Mouse (Mus musculus): ENCODE measurements around the gene Zbtb46.
A peak's percentile ranks its signal among the peaks of the same experiment; 100 is the strongest.
"Not testable (repeated sequence)": the region's sequence is repeated elsewhere in the genome, so short reads cannot be mapped to it uniquely, and the experiment has no call there.

The Zbtb46 gene

DNA sequence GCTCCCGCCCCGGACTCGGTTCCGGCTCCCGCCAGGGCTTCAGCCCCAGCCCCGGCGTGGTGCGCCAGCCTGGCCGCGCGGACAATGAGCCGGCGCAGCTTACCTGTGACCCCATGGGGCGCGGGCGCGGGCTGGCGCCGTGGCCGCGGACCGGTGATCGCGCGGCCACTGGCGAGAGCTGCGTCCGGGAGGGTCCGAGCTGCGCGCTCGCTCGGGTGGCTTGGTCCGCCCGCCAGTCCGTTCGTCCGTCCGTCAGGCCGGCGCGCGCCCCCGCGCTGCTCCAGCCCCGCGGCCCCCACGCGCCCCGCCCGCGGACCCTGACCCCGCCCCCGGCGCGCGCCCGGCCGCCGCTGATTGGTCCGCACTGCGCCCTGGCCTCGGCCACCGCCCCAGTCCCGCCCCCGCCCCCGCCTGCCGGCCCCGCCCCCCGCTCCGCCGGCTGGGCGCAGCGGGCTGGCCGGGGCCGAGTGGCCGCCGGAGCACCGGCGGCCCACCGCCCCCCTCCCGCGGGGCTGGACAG lies at the start of gene Zbtb46:
Zbtb46 (minus strand) TSS at position 274 of the 520 bp plus-strand sequence.
- DNase-seq, result peak; percentile 76

DNA sequence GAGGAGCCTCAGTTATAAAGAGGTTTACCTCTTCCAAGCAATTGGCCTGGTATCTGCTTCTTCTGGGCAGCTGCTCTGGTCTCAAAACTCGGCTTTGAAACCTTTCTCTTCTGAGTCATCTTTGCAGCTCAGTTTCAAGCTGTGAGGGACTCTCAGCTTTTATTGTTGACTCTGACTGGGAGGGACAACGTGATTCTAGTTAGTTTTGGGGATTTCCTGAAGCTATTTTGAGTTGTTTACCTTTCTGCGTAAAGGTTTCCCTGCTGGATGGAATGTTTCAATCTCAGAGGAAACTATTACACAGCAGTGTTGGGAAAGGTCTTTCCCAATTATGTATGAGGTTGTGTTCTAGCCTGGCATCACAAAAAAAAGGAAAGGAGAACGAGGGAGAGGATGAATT lies 39.4 kb upstream of the Zbtb46 start:
- DNase-seq, result no peak

- peak; percentile 48 for DNase-seq
These were observed 38.3 kb upstream of the Zbtb46 start for GRCm38 (mm10) chr2:181497548-181497875.

DNA sequence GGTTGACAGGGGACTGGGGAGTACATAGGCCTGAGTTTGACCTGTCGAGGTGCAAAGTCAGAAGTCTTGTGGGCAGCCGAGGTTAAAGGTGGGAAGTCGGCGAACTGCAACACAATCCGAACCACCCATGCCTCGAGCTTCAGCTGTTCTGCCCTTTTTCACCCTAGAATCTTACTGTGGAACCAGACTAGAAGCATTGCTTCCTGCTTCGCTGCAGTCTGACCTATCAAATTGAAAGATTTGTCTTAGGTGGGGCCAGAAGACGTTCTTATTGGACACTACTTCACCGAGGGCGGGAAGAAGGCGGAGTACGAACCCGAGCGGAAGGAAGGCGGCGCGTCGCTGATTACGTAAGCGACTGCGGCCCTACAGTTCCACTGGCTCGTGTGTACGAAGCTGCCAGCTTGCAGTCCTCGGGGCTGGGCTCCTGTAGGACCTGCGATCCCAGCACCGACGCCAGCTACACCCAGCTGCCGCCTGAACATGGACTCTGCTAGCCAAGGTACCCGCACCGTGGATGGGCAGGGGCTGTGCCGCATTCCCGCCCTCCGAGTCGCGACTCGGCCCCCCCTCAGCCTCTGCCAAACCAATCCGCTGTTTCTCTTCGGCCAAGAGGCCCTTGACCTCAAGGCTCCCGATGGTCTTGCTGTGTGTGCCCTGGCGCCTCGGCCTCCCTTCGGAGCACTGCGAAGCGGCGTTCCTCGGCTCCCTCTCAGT lies 37.8 kb upstream of the Zbtb46 start, which contains the start of gene Tpd52l2:
Tpd52l2 (plus strand) TSS at position 312 of the 717 bp plus-strand sequence.
- peak; percentile 94 for DNase-seq

DNA sequence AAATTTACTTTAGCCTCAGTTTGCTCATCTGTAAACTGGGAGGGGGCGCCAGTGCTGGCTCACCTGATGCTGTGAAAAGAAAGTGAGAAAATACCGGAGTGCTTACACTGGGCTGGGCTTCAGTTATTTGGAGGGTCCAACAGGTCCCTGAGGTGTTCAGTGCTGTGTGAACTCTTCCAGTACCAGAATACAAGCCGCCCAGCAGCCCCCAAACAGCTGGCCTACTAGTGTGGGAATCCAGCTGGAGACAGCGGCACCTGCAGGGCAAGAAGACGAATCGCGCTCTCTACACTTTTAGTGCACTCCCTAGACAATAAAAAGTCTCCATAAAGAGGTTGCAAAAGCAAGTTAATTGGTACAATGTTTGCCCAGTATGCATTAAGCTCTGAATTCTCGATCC lies 37.1 kb upstream of the Zbtb46 start:
- peak; percentile 63 for DNase-seq

DNA sequence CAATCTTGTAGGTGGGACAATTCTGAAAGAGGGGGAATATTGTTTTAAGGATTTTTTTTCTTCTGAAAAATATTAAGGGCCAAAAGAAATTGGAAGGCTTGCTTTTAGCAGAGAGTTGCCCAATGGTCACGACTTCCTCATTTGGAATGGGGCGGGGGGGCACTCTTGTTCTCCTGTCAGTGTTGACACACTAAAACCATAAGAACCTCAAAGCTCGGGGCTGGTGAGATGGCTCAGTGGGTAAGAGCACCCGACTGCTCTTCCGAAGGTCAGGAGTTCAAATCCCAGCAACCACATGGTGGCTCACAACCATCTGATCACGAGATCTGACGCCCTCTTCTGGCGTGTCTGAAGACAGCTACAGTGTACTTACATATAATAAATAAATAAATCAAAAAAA lies 36.6 kb upstream of the Zbtb46 start:
- DNase-seq, result not testable (repeated sequence)

DNA sequence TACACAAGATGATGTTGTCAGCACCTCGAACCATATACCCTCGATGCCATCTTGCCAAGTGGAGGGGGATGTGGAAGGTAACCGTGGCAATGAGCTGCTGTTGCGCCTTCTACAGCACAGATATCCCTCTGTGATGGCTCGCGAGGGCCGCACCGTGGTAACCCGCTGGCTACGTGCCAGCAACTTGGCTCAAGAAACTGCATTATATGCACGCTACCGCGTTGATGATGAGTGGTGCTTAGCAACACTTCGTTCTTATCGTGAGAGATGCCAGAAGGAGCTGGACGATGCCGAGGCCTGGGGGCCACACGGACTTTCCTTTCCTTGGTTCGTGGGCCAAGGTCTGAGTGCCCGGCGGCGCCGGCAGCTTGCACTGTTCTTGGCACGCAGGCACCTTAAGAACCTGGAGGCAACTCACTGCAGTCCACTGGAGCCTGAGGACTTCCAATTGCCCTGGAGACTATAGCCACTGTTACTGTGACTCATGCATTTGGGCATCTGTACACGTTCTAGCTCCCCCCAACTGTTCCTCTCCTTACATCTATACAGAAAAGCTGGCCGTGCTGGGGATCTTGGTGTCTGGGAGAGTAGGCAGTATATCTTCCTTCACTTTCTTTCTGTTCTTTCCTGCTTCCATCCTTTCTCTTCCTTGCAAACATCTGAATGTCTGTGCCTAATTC lies 35.2 kb upstream of the Zbtb46 start:
- DNase-seq, result no peak

DNA sequence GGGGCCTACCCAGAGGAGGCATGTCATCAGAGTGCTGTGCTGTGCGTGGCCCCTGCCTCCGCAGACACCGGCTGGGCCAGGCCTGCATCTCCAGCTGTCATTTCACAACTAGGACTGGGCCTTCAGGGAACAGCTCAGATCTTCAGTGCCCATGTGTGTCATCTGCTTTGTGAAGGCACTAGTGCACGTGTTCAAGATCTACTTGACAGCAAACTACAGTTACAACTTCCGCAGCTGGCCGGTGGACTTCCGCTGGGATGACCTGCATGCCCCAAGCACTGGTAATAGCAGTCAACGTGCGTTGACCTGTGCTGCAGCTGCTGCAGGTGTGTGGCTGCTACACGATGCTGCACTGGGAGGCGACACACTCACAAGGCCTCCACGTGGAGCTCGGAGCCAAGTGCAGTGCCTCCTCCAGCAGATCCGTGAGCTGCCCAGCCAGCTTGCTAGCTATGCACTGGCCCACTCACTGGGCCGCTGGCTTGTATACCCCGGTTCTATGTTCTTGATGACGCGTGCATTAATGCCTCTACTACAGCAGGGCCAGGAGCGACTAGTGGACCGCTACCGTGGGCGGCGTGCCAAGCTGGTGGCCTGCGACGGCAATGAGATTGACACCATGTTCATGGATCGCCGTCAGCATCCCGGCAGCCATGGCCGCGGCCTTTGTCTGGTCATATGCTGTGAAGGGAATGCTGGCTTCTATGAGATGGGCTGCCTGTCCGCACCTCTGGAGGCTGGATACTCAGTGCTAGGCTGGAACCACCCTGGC lies 34.1 kb upstream of the Zbtb46 start, which contains the start of gene Abhd16b:
Abhd16b (plus strand) TSS at position 51 of the 772 bp plus-strand sequence.
- no peak for DNase-seq

GRCm38 (mm10) chr2:181492206-181492605 lies 33.0 kb upstream of the Zbtb46 start:
- DNase-seq, result no peak

DNA sequence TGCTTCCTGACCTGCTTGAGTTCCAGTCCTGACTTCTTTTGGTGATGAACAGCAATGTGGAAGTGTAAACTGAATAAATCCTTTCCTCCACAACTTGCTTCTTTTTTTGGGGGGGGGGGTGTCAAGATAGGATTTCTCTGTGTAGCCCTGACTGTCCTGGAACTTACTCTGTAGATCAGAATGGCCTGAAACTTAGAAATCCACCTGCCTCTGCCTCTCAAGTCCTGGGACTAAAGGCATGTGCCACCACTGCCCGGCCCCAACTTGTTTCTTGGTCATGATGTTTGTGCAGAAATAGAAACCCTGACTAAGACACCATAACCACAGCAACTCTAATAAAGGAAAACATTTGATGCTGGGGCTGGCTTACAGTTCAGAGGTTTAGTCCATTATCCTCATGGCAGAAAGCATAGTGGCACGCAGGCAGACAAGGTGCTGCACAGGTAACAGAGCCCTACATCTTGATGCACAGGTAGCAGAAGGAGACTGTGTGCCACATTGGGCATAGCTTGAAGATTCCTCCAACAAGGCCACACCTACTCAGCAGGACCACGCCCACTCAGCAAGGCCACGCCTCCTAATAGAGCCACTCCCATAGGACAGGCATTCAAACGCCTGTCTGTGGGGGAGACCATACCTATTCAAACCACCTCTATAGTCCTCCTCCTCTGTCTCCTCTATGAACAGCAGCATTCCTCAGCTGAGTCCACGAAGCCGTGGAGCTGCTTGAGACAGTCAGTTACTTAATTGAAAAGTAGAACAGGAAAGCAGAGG lies 32.4 kb upstream of the Zbtb46 start:
- no peak for DNase-seq

DNA sequence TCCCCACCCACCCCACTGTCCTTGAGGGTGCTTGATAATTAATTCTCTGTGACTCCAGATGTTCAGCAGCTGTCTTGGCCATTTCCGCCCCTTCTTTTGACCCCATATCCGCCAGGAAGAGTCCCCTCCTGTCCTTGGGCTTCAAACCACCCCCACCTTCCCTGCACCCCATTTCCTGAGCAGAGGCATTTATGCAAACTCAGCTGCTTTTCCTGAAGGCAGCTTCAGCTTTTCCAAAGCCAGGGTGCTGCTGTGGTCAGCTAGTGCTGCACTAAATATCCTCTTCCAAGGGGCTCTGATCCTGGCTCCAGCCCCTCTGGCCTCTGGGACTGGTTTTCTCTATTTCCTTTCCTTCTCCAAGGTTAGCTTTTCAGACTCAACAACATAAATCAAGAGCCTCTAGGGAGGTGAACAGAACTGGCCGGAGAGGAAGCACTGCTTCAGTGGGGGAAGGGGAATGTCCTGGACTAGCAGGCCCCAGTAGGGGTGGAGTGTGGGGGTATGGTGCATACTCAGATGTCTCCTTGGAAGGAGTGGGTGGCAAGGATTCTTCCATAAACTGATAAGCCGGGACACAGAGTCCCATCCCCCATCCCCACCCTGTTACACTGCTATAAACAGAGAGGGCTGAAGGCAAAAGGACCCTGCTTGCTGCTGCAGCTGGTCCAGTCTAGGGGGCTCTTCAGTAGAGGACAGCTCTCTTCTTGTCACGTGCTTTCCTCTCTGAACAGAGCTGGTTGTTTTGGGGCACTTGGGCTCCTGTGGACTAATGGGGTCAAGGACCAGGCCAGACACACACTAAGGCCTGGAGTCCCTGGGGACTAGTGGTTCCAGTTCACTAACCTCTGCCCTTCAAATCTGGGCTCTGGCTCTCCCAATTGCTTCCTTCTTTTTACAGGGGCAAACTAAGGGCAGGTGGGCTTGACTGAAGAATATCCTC lies 28.4 kb upstream of the Zbtb46 start:
- DNase-seq, result no peak

- DNase-seq, result no peak
These were observed 26.5 kb upstream of the Zbtb46 start for GRCm38 (mm10) chr2:181485741-181486140.

DNA sequence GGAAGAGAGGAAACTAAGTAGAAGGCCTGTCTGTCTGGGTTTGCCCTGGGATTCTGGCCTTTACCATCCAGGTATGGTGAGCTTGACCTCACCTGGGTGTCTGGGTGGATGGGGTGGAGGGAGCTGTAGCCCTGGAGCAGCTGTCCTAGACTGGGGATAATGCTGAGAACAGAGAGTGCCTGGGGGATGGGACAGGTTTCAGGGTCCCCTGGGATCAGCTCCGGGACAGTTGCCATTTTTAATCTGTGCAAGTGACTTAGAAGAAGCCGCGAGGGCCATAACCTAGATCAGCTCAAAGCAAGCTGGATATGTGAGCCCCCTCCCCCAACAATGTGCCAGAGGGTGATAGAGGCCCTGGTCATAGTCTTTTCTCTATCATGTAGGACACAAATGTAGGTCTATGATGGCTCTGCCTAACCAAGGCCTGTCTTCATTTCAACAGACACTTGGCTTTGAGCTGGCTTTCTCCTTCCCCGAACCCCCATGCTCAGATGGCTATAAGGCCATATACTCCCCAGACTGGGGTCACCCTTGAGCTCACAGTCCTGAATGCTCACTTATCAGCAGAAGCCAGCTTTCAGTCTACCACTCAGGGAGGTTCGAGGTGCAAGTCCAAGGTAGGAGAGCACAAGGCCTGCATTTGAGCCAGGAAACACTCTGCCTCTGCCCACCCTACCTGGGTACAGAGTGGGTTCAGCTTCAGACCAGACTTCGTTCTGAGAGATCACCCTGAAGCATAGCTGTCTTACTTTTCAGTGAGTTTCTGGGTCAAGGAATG lies 25.4 kb upstream of the Zbtb46 start:
- no peak for DNase-seq

DNA sequence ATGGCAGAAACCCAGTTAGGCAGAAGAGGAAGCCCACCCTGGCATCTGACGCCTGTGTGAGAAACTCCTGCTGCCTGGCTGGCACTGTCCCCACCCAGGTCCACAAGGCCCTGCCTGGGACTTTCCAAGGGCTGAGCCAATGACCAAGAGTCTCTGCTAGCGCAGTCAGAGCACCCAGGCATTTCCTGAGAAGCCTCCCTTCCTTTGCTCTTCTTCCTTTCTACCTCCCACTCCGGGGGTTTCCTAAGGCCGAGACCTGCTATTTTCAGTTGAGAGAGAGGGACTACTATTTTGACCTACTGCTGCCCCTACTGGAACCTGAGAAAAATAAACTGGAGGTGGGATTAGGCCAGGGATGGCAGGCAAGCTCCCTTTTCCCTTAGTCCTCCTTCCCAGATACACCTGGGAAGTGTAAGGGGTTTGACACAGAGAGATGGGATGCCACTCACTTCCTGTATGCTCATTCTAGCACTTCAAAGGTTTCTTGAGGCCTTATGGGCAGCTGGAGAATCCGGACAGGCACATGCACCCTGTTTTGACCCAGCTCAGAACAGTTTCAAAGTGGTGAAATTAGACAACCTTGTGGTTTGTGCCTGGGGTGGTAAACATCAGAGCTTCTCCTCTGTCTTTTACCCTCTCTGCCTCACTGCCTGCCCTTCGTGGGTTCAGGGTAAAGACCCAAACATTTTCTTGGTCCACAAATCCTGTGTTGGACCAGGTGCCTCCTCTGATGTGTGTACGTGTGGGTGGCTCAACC lies 24.5 kb upstream of the Zbtb46 start:
- no peak for DNase-seq

GRCm38 (mm10) chr2:181483120-181483519 lies 23.9 kb upstream of the Zbtb46 start:
- no peak for DNase-seq

GRCm38 (mm10) chr2:181472256-181472827 lies 13.1 kb upstream of the Zbtb46 start:
- DNase-seq, result peak; percentile 32

DNA sequence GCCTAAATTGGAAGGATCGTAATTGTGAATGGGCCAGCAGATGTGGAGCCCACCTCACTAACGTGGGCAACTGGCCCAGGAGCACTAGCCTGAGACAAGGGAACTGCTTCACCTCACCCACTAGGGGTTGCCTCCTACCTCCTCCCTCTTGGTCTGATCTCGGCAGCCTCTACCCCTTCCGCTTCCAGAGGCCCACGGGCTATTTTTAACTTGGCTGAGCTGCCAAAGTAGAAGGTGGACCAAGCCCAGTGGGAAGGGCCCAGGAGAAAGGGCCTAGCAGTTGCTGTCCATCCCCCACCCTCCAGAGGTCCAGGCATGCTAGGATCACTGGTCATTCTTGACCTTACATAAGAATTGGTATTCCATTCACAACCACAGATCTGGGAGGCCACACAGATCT lies 12.0 kb upstream of the Zbtb46 start:
- no peak for DNase-seq

DNA sequence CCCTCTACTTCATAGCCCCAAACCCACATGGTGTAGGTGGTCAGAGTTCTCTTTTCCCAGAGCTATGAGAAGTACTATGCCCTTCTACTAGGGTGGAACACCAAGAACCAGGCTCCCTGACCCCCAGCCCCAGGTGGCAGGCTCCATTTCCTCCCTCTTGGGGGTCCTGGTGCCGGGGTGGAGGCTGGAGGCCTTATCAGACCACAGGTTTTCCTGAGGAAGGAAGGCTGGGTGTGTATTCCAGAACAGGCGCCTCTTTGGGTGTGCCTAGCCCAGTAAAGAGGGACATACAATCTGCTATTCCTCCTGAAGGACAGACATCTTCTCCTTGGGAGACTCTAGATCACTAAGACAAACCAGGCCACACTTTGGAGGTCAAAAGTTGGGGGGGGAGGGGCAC lies 11.1 kb upstream of the Zbtb46 start:
- DNase-seq, result no peak

DNA sequence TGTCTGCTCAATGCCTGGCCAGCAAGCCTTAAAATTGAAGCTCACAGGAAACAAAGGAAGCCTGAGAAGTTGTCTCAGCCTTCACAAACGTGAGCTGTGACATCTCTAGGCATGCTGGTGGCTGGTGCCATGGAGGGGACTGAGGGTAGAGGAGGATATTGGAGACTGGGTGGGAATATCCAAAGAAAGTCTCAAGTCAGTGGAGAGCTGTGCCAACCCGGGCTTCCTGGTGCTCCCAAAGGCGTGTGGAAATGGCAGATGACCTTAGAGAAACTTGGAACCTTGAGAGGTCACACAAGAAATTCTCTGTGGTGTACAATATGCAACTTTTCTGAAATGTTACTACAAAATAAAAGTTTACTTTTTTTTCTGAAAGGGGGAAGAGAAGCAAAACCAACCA lies 6.2 kb upstream of the Zbtb46 start:
- no peak for DNase-seq
